Mouse (Mus musculus) CH12.LX (cell line): ENCODE measurements around the gene Cdh6. TPM values are rescaled to one million over a fixed set of nuclear protein-coding genes. Genes with fewer than 3 reads are reported as not detected.

ENCODE experiments used
- DNase-seq: peaks from one replicate; pipeline ENCODE4 v3.0.0-alpha.2; 2013; ENCODE audit errors: extremely low read depth
- H3K27ac ChIP-seq: 2 replicates; pipeline ENCODE4 v1.5.1; 2012; ENCODE audit warnings: low read depth, mild to moderate bottlenecking, control low read depth, moderate library complexity; ENCODE audit not compliant: insufficient read depth
- H3K27me3 ChIP-seq: replicated peaks from 2 replicates; pipeline ENCODE3; 2012; ENCODE audit warnings: inconsistent platforms
- H3K36me3 ChIP-seq, 2 experiments: replicated peaks in 1 of 2; 2 replicates each; pipeline versions ENCODE3 to v1.6.1; 2012; ENCODE audit warnings: inconsistent platforms in 1 of 2, low read length in 1 of 2, mild to moderate bottlenecking in 1 of 2, mixed read lengths in 1 of 2, moderate library complexity in 1 of 2; ENCODE audit not compliant: control insufficient read depth in 1 of 2, insufficient read depth in 1 of 2
- H3K4me1 ChIP-seq, 2 experiments: 2 replicates each; pipeline ENCODE4 v1.6.1; 2012; ENCODE audit warnings: inconsistent platforms in 1 of 2, moderate library complexity in 1 of 2; ENCODE audit not compliant: insufficient read depth in 2 of 2, control insufficient read depth in 1 of 2
- H3K4me2 ChIP-seq: 2 replicates; pipeline ENCODE4 v1.6.1; 2012; ENCODE audit warnings: low read depth, mild to moderate bottlenecking, control low read depth; ENCODE audit not compliant: poor library complexity, insufficient read depth, severe bottlenecking
- H3K4me3 ChIP-seq, 3 experiments: fragments of 150-350 bp in 1 of 3; sonication (generic) in 1 of 3; replicated peaks in 1 of 3; 2 replicates each; pipeline versions ENCODE3 to v1.5.1; 2011 to 2012; ENCODE audit warnings: low read depth in 2 of 3, low read length in 2 of 3, mild to moderate bottlenecking in 2 of 3, moderate library complexity in 2 of 3, control low read depth in 1 of 3, improper control_type of control experiment in 1 of 3, inconsistent platforms in 1 of 3, mixed read lengths in 1 of 3; ENCODE audit not compliant: poor library complexity in 1 of 3
- H3K79me2 ChIP-seq: replicated peaks from 2 replicates; pipeline ENCODE4 v1.6.1; 2012; ENCODE audit warnings: mild to moderate bottlenecking, moderate library complexity; ENCODE audit not compliant: control insufficient read depth, poor library complexity, insufficient read depth, severe bottlenecking; ENCODE audit errors: extremely low read depth
- H3K9ac ChIP-seq: 2 replicates; pipeline ENCODE4 v1.6.1; 2012; ENCODE audit warnings: low read depth, mild to moderate bottlenecking, control low read depth, moderate library complexity; ENCODE audit not compliant: insufficient read depth
- H3K9me3 ChIP-seq: replicated peaks from 2 replicates; pipeline ENCODE3; 2012; ENCODE audit warnings: low read length, inconsistent platforms, mixed read lengths
- BHLHE40 ChIP-seq: IDR thresholded peaks from 2 replicates; pipeline ENCODE4 v1.6.1; 2011; ENCODE audit warnings: mild to moderate bottlenecking, low read depth, low read length, improper control_type of control experiment
- CHD2 ChIP-seq: IDR thresholded peaks from 2 replicates; pipeline ENCODE4 v1.6.1; 2011; ENCODE audit warnings: low read length, improper control_type of control experiment
- CTCF ChIP-seq, 2 experiments: IDR thresholded peaks in 1 of 2; conservative IDR thresholded peaks in 1 of 2; 2 replicates each; pipeline ENCODE4 v1.5.1; 2011 to 2012; ENCODE audit warnings: low read depth in 2 of 2, low read length in 2 of 2, improper control_type of control experiment in 1 of 2, inconsistent platforms in 1 of 2, mild to moderate bottlenecking in 1 of 2, moderate library complexity in 1 of 2
- ETS1 ChIP-seq: conservative IDR thresholded peaks from 2 replicates; pipeline ENCODE4 v1.6.1; 2012; ENCODE audit warnings: low read depth, mild to moderate bottlenecking, inconsistent platforms, low read length, improper control_type of control experiment, moderate library complexity
- JUN ChIP-seq: IDR thresholded peaks from 2 replicates; pipeline ENCODE4 v1.6.1; 2011; ENCODE audit warnings: low read depth, mild to moderate bottlenecking, low read length, improper control_type of control experiment, moderate library complexity; ENCODE audit not compliant: insufficient read depth
- JUND ChIP-seq: conservative IDR thresholded peaks from 2 replicates; pipeline ENCODE4 v1.6.1; 2011; ENCODE audit warnings: low read depth, low read length, improper control_type of control experiment
- KAT2A ChIP-seq: IDR thresholded peaks from 2 replicates; pipeline ENCODE4 v1.6.1; 2012; ENCODE audit warnings: low read length, improper control_type of control experiment, inconsistent platforms; ENCODE audit not compliant: insufficient replicate concordance
- MAFK ChIP-seq: IDR thresholded peaks from 2 replicates; pipeline ENCODE4 v1.6.1; 2011; ENCODE audit warnings: low read length, improper control_type of control experiment; ENCODE audit not compliant: insufficient replicate concordance
- MAX ChIP-seq: IDR thresholded peaks from 2 replicates; pipeline ENCODE4 v1.6.1; 2011; ENCODE audit warnings: low read length, improper control_type of control experiment
- MXI1 ChIP-seq: IDR thresholded peaks from 2 replicates; pipeline ENCODE4 v1.6.1; 2011; ENCODE audit warnings: mild to moderate bottlenecking, low read depth, low read length, improper control_type of control experiment
- NELFE ChIP-seq: IDR thresholded peaks from 2 replicates; pipeline ENCODE4 v1.6.1; 2011; ENCODE audit warnings: low read depth, low read length, improper control_type of control experiment
- PAX5 ChIP-seq: IDR thresholded peaks from 2 replicates; pipeline ENCODE4 v1.6.1; 2012; ENCODE audit warnings: low read length, inconsistent platforms, mixed read lengths
- POLR2A ChIP-seq: IDR thresholded peaks from 2 replicates; pipeline ENCODE4 v1.6.1; 2011; ENCODE audit warnings: low read depth, mild to moderate bottlenecking, improper control_type of control experiment, low read length
- POLR2AphosphoS2 ChIP-seq: IDR thresholded peaks from 2 replicates; pipeline ENCODE4 v1.6.1; 2011; ENCODE audit warnings: low read depth, low read length, improper control_type of control experiment
- RCOR1 ChIP-seq: conservative IDR thresholded peaks from 2 replicates; pipeline ENCODE4 v1.6.1; 2012; ENCODE audit warnings: low read depth, mild to moderate bottlenecking, inconsistent platforms, low read length, improper control_type of control experiment
- SIN3A ChIP-seq: IDR thresholded peaks from 2 replicates; pipeline ENCODE4 v1.6.1; 2012; ENCODE audit warnings: low read length, improper control_type of control experiment, inconsistent platforms
- TCF12 ChIP-seq: IDR thresholded peaks from 2 replicates; pipeline ENCODE4 v1.6.1; 2014; ENCODE audit warnings: low read depth, mild to moderate bottlenecking, inconsistent platforms, low read length, improper control_type of control experiment
- UBTF ChIP-seq: IDR thresholded peaks from 2 replicates; pipeline ENCODE4 v1.6.1; 2012; ENCODE audit warnings: low read depth, mild to moderate bottlenecking, inconsistent platforms, low read length, improper control_type of control experiment, moderate library complexity
- USF2 ChIP-seq: conservative IDR thresholded peaks from 2 replicates; pipeline ENCODE4 v1.6.1; 2011; ENCODE audit warnings: low read depth, low read length, improper control_type of control experiment
- ZMIZ1 ChIP-seq: IDR thresholded peaks from 2 replicates; pipeline ENCODE4 v1.6.1; 2012; ENCODE audit warnings: low read depth, mild to moderate bottlenecking, inconsistent platforms, low read length, improper control_type of control experiment
- ZNF384 ChIP-seq: IDR thresholded peaks from 2 replicates; pipeline ENCODE4 v1.6.1; 2012; ENCODE audit warnings: low read depth, low read length, improper control_type of control experiment, inconsistent platforms
- dilution Hi-C: fragments of 300-500 bp; cut with MboI; formaldehyde crosslinking; loops from 2 replicates; pipeline ENCODE4 v1.14.3; 2020; ENCODE audit warnings: low sequenced_read_pairs; ENCODE audit not compliant: extremely low pct_unique_long_range_greater_than_20kb, extremely low pct_ligation_motif_present
- in situ Hi-C: fragments of 300-500 bp; cut with MboI; formaldehyde crosslinking; loops from 3 replicates; pipeline ENCODE4 v1.14.3; 2019; ENCODE audit warnings: low sequenced_read_pairs, low pct_ligation_motif_present, low pct_unique_long_range_greater_than_20kb, mixed read lengths
- polyA plus RNA-seq: library from polyadenylated mRNA; unstranded; fragments of >175 nt; gene quantifications from 2 replicates; pipeline ENCODE4 v1.2.1, GENCODE M21; 2012; ENCODE audit warnings: low read depth; ENCODE audit not compliant: insufficient read length
- total RNA-seq, 2 experiments: library from RNA; depleted of rRNA; stranded (reverse); fragments of 300-350 nt in 1 of 2; fragments of >200 nt in 1 of 2; gene quantifications; 2 replicates each; pipeline ENCODE4 v1.2.3; 2012 to 2014

Gene Cdh6
- total and polyA plus RNA-seq, 3 experiments, result under 0.01 to 0.13 TPM; not detected in 1

GRCm38 (mm10) chr15:13175978-13176377 lies 2.5 kb upstream of the Cdh6 start:
- Histone ChIP-seq H3K4me3 (no peak overlapping the region), H3K9me3 (no peaks in the 10 kb centered on the region), H3K4me2 (no peak overlapping the region)
- in situ Hi-C loops (no loop called here), dilution Hi-C loops (no loop called here)
- TF ChIP-seq CTCF (conservative IDR thresholded peaks at IDR 0.05 in 1 of 2, IDR thresholded peaks at IDR 0.05 in 1 of 2; ENCODE audit: low read depth in 2 of 2, low read length in 2 of 2) (peak in 1 of 2 experiments; percentile 35; a peak in 2 of 4 replicates), MAX (peak; percentile 24; the same call in 1 of the 2 replicates), CHD2 (peak; percentile 66; the same call in 1 of the 2 replicates), BHLHE40 (no peak)
- TF ChIP-seq, all 38 proteins: peak for 3
- Histone ChIP-seq H3K27me3 (no peaks in the 10 kb centered on the region), H3K79me2 (no peaks in the 10 kb centered on the region), H3K36me3 (no peaks in the 10 kb centered on the region), H3K27ac (no peak overlapping the region), H3K9ac (no peak overlapping the region), H3K4me1 (peaks cover 6 to 11% of the 10 kb centered on the region in 2 experiments; a peak in 3 of 4 replicates)
- no peak for DNase-seq

DNA sequence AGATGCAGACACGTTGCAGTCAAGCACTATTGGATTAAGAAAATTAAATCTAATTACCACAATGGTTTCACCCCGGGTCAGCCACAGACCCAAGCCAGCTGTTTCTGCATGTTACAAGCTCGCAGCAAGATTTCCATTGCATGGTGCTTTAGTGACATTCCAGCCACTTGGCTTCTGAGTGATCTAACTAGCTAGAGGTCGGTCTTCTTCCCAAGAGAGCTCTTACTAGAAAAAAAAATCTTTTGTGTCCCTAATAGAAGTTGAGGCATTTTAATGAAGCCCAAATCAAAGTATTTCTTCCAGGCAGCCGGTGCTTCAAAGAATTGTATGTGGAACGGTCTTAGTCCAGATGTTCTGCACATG lies 1.1 kb upstream of the Cdh6 start:
- no peak overlapping the region for H3K9ac ChIP-seq
- DNase-seq, result no peak
- H3K27ac ChIP-seq, result no peak overlapping the region
- no peaks in the 10 kb centered on the region for H3K36me3 ChIP-seq
- no peak overlapping the region for H3K4me3 ChIP-seq
- peaks cover 8 to 16% of the 10 kb centered on the region in 2 experiments; a peak in 3 of 4 replicates for H3K4me1 ChIP-seq
- TF ChIP-seq ETS1, result no peak
- no peak for TF ChIP-seq TCF12
- no peak for TF ChIP-seq NELFE
- TF ChIP-seq ZNF384, result no peak
- TF ChIP-seq BHLHE40, result no peak
- no peak for TF ChIP-seq JUN
- no peak for TF ChIP-seq PAX5
- TF ChIP-seq MAFK, result no peak
- TF ChIP-seq POLR2A, result no peak
- TF ChIP-seq CHD2, result no peak
- TF ChIP-seq ZMIZ1, result no peak
- H3K79me2 ChIP-seq, result no peaks in the 10 kb centered on the region
- no peaks in the 10 kb centered on the region for H3K9me3 ChIP-seq
- H3K4me2 ChIP-seq, result no peak overlapping the region
- dilution Hi-C loops, result no loop called here
- in situ Hi-C loops, result no loop called here
- no peaks in the 10 kb centered on the region for H3K27me3 ChIP-seq

DNA sequence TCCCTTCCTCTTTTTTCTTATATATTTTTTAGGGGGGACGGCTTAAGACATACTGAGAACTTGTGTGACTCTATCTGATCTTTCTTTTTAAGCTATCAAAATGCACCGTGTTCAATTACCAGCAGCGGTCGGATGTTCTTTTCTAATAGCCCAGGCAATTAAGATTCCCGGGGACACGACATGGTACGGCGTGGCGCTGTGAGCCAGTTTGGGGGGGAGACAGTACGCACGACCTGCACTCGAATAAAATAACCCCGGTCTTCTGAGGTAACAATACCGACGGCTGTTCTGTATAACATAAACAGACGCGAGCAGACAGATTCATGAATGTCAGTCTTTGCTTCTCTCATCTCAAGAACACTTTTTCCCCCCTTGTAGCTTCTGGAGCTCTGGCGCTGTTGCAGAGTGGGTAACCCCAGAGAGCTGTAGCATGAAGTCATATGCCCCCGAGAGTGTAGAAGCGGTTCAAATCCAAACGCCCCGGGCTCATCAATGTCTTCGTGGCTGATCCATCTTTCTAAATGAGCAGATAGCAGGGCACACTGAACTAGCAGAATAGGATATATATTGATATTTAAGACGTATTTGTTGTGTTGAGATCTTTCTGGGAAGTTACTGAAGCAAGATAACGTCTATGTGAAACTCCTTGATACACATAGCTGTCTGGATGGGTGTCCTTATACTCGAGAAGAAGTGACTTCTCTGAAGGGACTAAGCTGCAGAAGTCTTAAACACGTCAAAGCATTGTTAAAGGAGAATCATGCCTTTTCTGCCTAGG lies 554 bp upstream of the Cdh6 start:
- H3K4me2 ChIP-seq, result peak overlapping the region; percentile 2; the same call in 1 of the 2 replicates
- no peaks in the 10 kb centered on the region for H3K9me3 ChIP-seq
- H3K27ac ChIP-seq, result no peak overlapping the region
- dilution Hi-C loops (no loop called here), in situ Hi-C loops (no loop called here)
- no peak for TF ChIP-seq POLR2AphosphoS2
- TF ChIP-seq MAFK, result no peak
- no peak for TF ChIP-seq SIN3A
- no peak for TF ChIP-seq MXI1
- TF ChIP-seq KAT2A, result no peak
- TF ChIP-seq POLR2A, result no peak
- no peak for TF ChIP-seq RCOR1
- no peak for TF ChIP-seq BHLHE40
- TF ChIP-seq USF2, result no peak
- no peak for TF ChIP-seq TCF12
- TF ChIP-seq JUND, result no peak
- TF ChIP-seq CTCF (conservative IDR thresholded peaks at IDR 0.05 in 1 of 2, IDR thresholded peaks at IDR 0.05 in 1 of 2; ENCODE audit: low read depth in 2 of 2, low read length in 2 of 2), result no peak
- no peak for TF ChIP-seq CHD2
- TF ChIP-seq ZMIZ1, result no peak
- TF ChIP-seq UBTF, result no peak
- H3K9ac ChIP-seq, result no peak overlapping the region
- no peaks in the 10 kb centered on the region for H3K36me3 ChIP-seq
- H3K4me3 ChIP-seq, result no peak overlapping the region
- H3K79me2 ChIP-seq, result no peaks in the 10 kb centered on the region
- no peaks in the 10 kb centered on the region for H3K27me3 ChIP-seq
- H3K4me1 ChIP-seq, result peaks cover 8 to 16% of the 10 kb centered on the region in 2 experiments; a peak in 3 of 4 replicates
- no peak for DNase-seq
